Mouse (Mus musculus): ENCODE measurements around the gene Bcor. TPM values are rescaled to one million over a fixed set of nuclear protein-coding genes. Genes with fewer than 3 reads are reported as not detected.

Bcor gene
- polyA plus RNA-seq, 1 experiment = 15.8 TPM

- Histone ChIP-seq H3K9ac (ENCODE audit: low read depth, poor library complexity, severe bottlenecking) (no peak overlapping the region), H3K9me3 (replicated peaks; ENCODE audit: control insufficient read depth, insufficient read depth, low read length, poor library complexity, severe bottlenecking) (no peaks in the 10 kb centered on the region), H3K4me1 (ENCODE audit: control insufficient read depth, insufficient read depth, low read length) (peaks cover 3% of the 10 kb centered on the region), H3K36me3 (ENCODE audit: control insufficient read depth, insufficient read depth, low read length, poor library complexity, severe bottlenecking) (no peaks in the 10 kb centered on the region), H3K27ac (ENCODE audit: insufficient read depth, low read length) (no peak overlapping the region), H3K27me3 (ENCODE audit: control insufficient read depth, insufficient read depth, low read length, poor library complexity, severe bottlenecking) (peaks cover 6% of the 10 kb centered on the region; the same call in 1 of the 2 replicates), H3K4me3 (ENCODE audit: low read depth, low read length) (no peak overlapping the region; the same call in 1 of the 2 replicates)
- TF ChIP-seq EP300 (IDR thresholded peaks at IDR 0.05; ENCODE audit: insufficient read depth, low read depth, low read length) (no peak), CTCF (IDR thresholded peaks at IDR 0.05; ENCODE audit: low read depth, low read length) (no peak), POLR2A (IDR thresholded peaks at IDR 0.05; ENCODE audit: insufficient read depth, low read length) (no peak)
These were observed 91.0 kb downstream of the Bcor start for GRCm38 (mm10) chrX:12068978-12069724.

GRCm38 (mm10) chrX:12067851-12068510, 92.2 kb downstream of the Bcor start:
- TF ChIP-seq POLR2A (IDR thresholded peaks at IDR 0.05; ENCODE audit: insufficient read depth, low read length) (no peak), EP300 (IDR thresholded peaks at IDR 0.05; ENCODE audit: insufficient read depth, low read depth, low read length) (no peak), CTCF (IDR thresholded peaks at IDR 0.05; ENCODE audit: low read depth, low read length) (no peak)
- H3K4me1 ChIP-seq (ENCODE audit: control insufficient read depth, insufficient read depth, low read length) = peaks cover 4% of the 10 kb centered on the region
- no peak overlapping the region for H3K27ac ChIP-seq (ENCODE audit: insufficient read depth, low read length)
- H3K9me3 ChIP-seq (replicated peaks; ENCODE audit: control insufficient read depth, insufficient read depth, low read length, poor library complexity, severe bottlenecking) = no peaks in the 10 kb centered on the region
- H3K9ac ChIP-seq (ENCODE audit: low read depth, poor library complexity, severe bottlenecking) = no peak overlapping the region
- H3K36me3 ChIP-seq (ENCODE audit: control insufficient read depth, insufficient read depth, low read length, poor library complexity, severe bottlenecking) = no peaks in the 10 kb centered on the region
- peaks cover 5% of the 10 kb centered on the region; the same call in 1 of the 2 replicates for H3K27me3 ChIP-seq (ENCODE audit: control insufficient read depth, insufficient read depth, low read length, poor library complexity, severe bottlenecking)
- no peak overlapping the region for H3K4me3 ChIP-seq (ENCODE audit: low read depth, low read length)

GRCm38 (mm10) chrX:12067031-12067430, 93.1 kb downstream of the Bcor start:
- no peak for TF ChIP-seq POLR2A (IDR thresholded peaks at IDR 0.05; ENCODE audit: insufficient read depth, low read length)
- TF ChIP-seq EP300 (IDR thresholded peaks at IDR 0.05; ENCODE audit: insufficient read depth, low read depth, low read length) = no peak
- TF ChIP-seq CTCF (IDR thresholded peaks at IDR 0.05; ENCODE audit: low read depth, low read length) = no peak
- no peak overlapping the region for H3K9ac ChIP-seq (ENCODE audit: low read depth, poor library complexity, severe bottlenecking)
- no peaks in the 10 kb centered on the region for H3K9me3 ChIP-seq (replicated peaks; ENCODE audit: control insufficient read depth, insufficient read depth, low read length, poor library complexity, severe bottlenecking)
- peaks cover 5% of the 10 kb centered on the region; the same call in 1 of the 2 replicates for H3K27me3 ChIP-seq (ENCODE audit: control insufficient read depth, insufficient read depth, low read length, poor library complexity, severe bottlenecking)
- 0 out of 2 replicates have a peak overlapping the region, but pooled peaks have one; percentile 3 for H3K4me3 ChIP-seq (ENCODE audit: low read depth, low read length)
- H3K4me1 ChIP-seq (ENCODE audit: control insufficient read depth, insufficient read depth, low read length) = peaks cover 6% of the 10 kb centered on the region
- no peaks in the 10 kb centered on the region for H3K36me3 ChIP-seq (ENCODE audit: control insufficient read depth, insufficient read depth, low read length, poor library complexity, severe bottlenecking)
- H3K27ac ChIP-seq (ENCODE audit: insufficient read depth, low read length) = no peak overlapping the region

GRCm38 (mm10) chrX:12065782-12066181, 94.4 kb downstream of the Bcor start:
- Histone ChIP-seq H3K9me3 (replicated peaks; ENCODE audit: control insufficient read depth, insufficient read depth, low read length, poor library complexity, severe bottlenecking) (no peaks in the 10 kb centered on the region), H3K9ac (ENCODE audit: low read depth, poor library complexity, severe bottlenecking) (no peak overlapping the region), H3K4me3 (ENCODE audit: low read depth, low read length) (no peak overlapping the region), H3K36me3 (ENCODE audit: control insufficient read depth, insufficient read depth, low read length, poor library complexity, severe bottlenecking) (no peaks in the 10 kb centered on the region), H3K4me1 (ENCODE audit: control insufficient read depth, insufficient read depth, low read length) (peaks cover 6% of the 10 kb centered on the region), H3K27ac (ENCODE audit: insufficient read depth, low read length) (no peak overlapping the region), H3K27me3 (ENCODE audit: control insufficient read depth, insufficient read depth, low read length, poor library complexity, severe bottlenecking) (peaks cover 3% of the 10 kb centered on the region; the same call in 1 of the 2 replicates)
- TF ChIP-seq POLR2A (IDR thresholded peaks at IDR 0.05; ENCODE audit: insufficient read depth, low read length) (no peak), CTCF (IDR thresholded peaks at IDR 0.05; ENCODE audit: low read depth, low read length) (no peak), EP300 (IDR thresholded peaks at IDR 0.05; ENCODE audit: insufficient read depth, low read depth, low read length) (no peak)

- TF ChIP-seq POLR2A (IDR thresholded peaks at IDR 0.05; ENCODE audit: insufficient read depth, low read length) (no peak), CTCF (IDR thresholded peaks at IDR 0.05; ENCODE audit: low read depth, low read length) (no peak), EP300 (IDR thresholded peaks at IDR 0.05; ENCODE audit: insufficient read depth, low read depth, low read length) (no peak)
- H3K4me1 ChIP-seq (ENCODE audit: control insufficient read depth, insufficient read depth, low read length) = peaks cover 3% of the 10 kb centered on the region
- no peaks in the 10 kb centered on the region for H3K36me3 ChIP-seq (ENCODE audit: control insufficient read depth, insufficient read depth, low read length, poor library complexity, severe bottlenecking)
- H3K27ac ChIP-seq (ENCODE audit: insufficient read depth, low read length) = no peak overlapping the region
- H3K4me3 ChIP-seq (ENCODE audit: low read depth, low read length) = no peak overlapping the region
- H3K27me3 ChIP-seq (ENCODE audit: control insufficient read depth, insufficient read depth, low read length, poor library complexity, severe bottlenecking) = no peaks in the 10 kb centered on the region
- H3K9ac ChIP-seq (ENCODE audit: low read depth, poor library complexity, severe bottlenecking) = no peak overlapping the region
- no peaks in the 10 kb centered on the region for H3K9me3 ChIP-seq (replicated peaks; ENCODE audit: control insufficient read depth, insufficient read depth, low read length, poor library complexity, severe bottlenecking)
These were observed 97.3 kb downstream of the Bcor start for GRCm38 (mm10) chrX:12062932-12063260.

Data from ES-Bruce4 (cell line).